Mouse (Mus musculus) myocyte (in vitro differentiated cells): ENCODE measurements around the gene Phf11a. TPM values are rescaled to one million over a fixed set of nuclear protein-coding genes. Genes with fewer than 3 reads are reported as not detected.

Experiments used
- H3K27me3 ChIP-seq: one replicate; pipeline ENCODE4 v1.6.1; 2011; ENCODE audit not compliant: control insufficient read depth, insufficient read depth, insufficient read length
- H3K36me3 ChIP-seq: one replicate; pipeline ENCODE4 v1.6.1; 2011; ENCODE audit not compliant: control insufficient read depth, insufficient read depth
- H3K4me2 ChIP-seq: one replicate; pipeline ENCODE4 v1.6.1; 2011; ENCODE audit warnings: low read depth, control low read depth
- H3K4me3 ChIP-seq: one replicate; pipeline ENCODE4 v1.5.1; 2011; ENCODE audit warnings: mild to moderate bottlenecking, control low read depth, moderate library complexity
- H3K79me2 ChIP-seq: one replicate; pipeline ENCODE4 v1.6.1; 2011; ENCODE audit not compliant: control insufficient read depth, insufficient read depth
- H3ac ChIP-seq: one replicate; pipeline ENCODE4 v1.6.1; 2011; ENCODE audit not compliant: control insufficient read depth, insufficient read length
- E2F4 ChIP-seq: IDR thresholded peaks from one replicate; pipeline ENCODE4 v1.6.1; 2011; ENCODE audit warnings: mild to moderate bottlenecking, control low read depth, moderate library complexity; ENCODE audit not compliant: insufficient read depth
- MAX ChIP-seq: IDR thresholded peaks from one replicate; pipeline ENCODE4 v1.6.1; 2011; ENCODE audit warnings: low read depth, mild to moderate bottlenecking, control low read depth
- MYOD1 ChIP-seq, 3 experiments: IDR thresholded peaks; one replicate each; pipeline ENCODE4 v1.6.1; 2011; ENCODE audit warnings: control low read depth in 2 of 3, low read depth in 2 of 3, mild to moderate bottlenecking in 2 of 3, moderate library complexity in 1 of 3; ENCODE audit not compliant: insufficient read length in 2 of 3, control insufficient read depth in 1 of 3
- POLR2A ChIP-seq: IDR thresholded peaks from one replicate; pipeline ENCODE4 v1.6.1; 2011; ENCODE audit warnings: low read depth, mild to moderate bottlenecking, control low read depth, moderate library complexity; ENCODE audit not compliant: insufficient read length
- SRF ChIP-seq: IDR thresholded peaks from one replicate; pipeline ENCODE4 v1.6.1; 2011; ENCODE audit warnings: low read depth; ENCODE audit not compliant: control insufficient read depth, insufficient read length
- TCF12 ChIP-seq: IDR thresholded peaks from one replicate; pipeline ENCODE4 v1.6.1; 2011; ENCODE audit warnings: mild to moderate bottlenecking, control low read depth; ENCODE audit not compliant: poor library complexity, insufficient read depth, severe bottlenecking
- TCF3 ChIP-seq: IDR thresholded peaks from one replicate; pipeline ENCODE4 v1.6.1; 2011; ENCODE audit warnings: low read depth, control low read depth; ENCODE audit not compliant: insufficient read length
- polyA plus RNA-seq: library from polyadenylated mRNA; unstranded; fragments of >200 nt; fragmentation: generic; extraction: Trizol; gene quantifications from one replicate; pipeline ENCODE4 v1.2.1, GENCODE M21; 2012; ENCODE audit warnings: missing spikeins

Gene Phf11a
- polyA plus RNA-seq, 1 experiment, result not detected

GRCm38 (mm10) chr14:59230331-59230966 is 66.9 kb downstream of the Phf11a start:
- TF ChIP-seq MAX, result no peak
- H3K36me3 ChIP-seq, result peaks cover 10% of the 10 kb centered on the region
- no peak overlapping the region for H3K4me2 ChIP-seq
- no peaks in the 10 kb centered on the region for H3K79me2 ChIP-seq
- no peaks in the 10 kb centered on the region for H3K27me3 ChIP-seq
- H3ac ChIP-seq, result no peak overlapping the region
- no peak overlapping the region for H3K4me3 ChIP-seq

GRCm38 (mm10) chr14:59229822-59230221 is 67.5 kb downstream of the Phf11a start:
- peaks cover 10% of the 10 kb centered on the region for H3K36me3 ChIP-seq
- H3K27me3 ChIP-seq, result no peaks in the 10 kb centered on the region
- no peak overlapping the region for H3K4me2 ChIP-seq
- no peaks in the 10 kb centered on the region for H3K79me2 ChIP-seq
- H3K4me3 ChIP-seq, result no peak overlapping the region
- TF ChIP-seq TCF12, result no peak
- no peak for TF ChIP-seq E2F4
- no peak for TF ChIP-seq MAX
- TF ChIP-seq MYOD1 (IDR thresholded peaks at IDR 0.05; ENCODE audit: control insufficient read depth in 1 of 3, insufficient read length in 2 of 3, low read depth in 2 of 3), result no peak
- no peak for TF ChIP-seq SRF
- TF ChIP-seq TCF3, result no peak
- no peak for TF ChIP-seq POLR2A
- H3ac ChIP-seq, result no peak overlapping the region

Other genes starting within 250 kb of the Phf11a start
- not detected for gene 1700129C05Rik, start 154.6 kb downstream of the Phf11a start, polyA plus RNA-seq
- not detected for gene Gm5142, start 118.8 kb downstream of the Phf11a start, polyA plus RNA-seq
- 5.7 TPM for gene Rcbtb1, start 96.3 kb downstream of the Phf11a start, polyA plus RNA-seq
- not detected for gene Gm6904, start 37.3 kb downstream of the Phf11a start, polyA plus RNA-seq
- gene Phf11b, start 43.8 kb upstream of the Phf11a start, polyA plus RNA-seq, result 0.06 TPM
- 0.06 TPM for gene Phf11d, start 67.9 kb upstream of the Phf11a start, polyA plus RNA-seq
- 0.07 TPM for gene Phf11c, start 97.9 kb upstream of the Phf11a start, polyA plus RNA-seq
- gene Setdb2, start 143.4 kb upstream of the Phf11a start, polyA plus RNA-seq, result 2.2 TPM
- 8.3 TPM for gene Cab39l, start 143.4 kb upstream of the Phf11a start, polyA plus RNA-seq